Mouse (Mus musculus) cortical plate, adult 2 months (tissue): Measurements from ENCODE around the gene Qrsl1.

Experiments used
- CTCF ChIP-seq: fragments of 200-500 bp; IDR thresholded peaks from 2 replicates; pipeline ENCODE4 v1.5.1; 2011; ENCODE audit warnings: mild to moderate bottlenecking, control low read depth, low read length; ENCODE audit not compliant: insufficient read depth; ENCODE audit errors: extremely low read depth
- POLR2A ChIP-seq: fragments of 200-500 bp; IDR thresholded peaks from 2 replicates; pipeline ENCODE4 v1.6.1; 2011; ENCODE audit warnings: mild to moderate bottlenecking, low read length, control low read depth; ENCODE audit not compliant: insufficient read depth; ENCODE audit errors: extremely low read depth

GRCm38 (mm10) chr10:43945435-43945834 is 43.9 kb upstream of the Qrsl1 start:
- TF ChIP-seq POLR2A (no peak), CTCF (no peak)
